Mouse (Mus musculus): Measurements from ENCODE around the gene Cdc42bpa.

GRCm38 (mm10) chr1:179960882-179961698, 818 bp downstream of the Cdc42bpa start:
- TF ChIP-seq CTCF (conservative IDR thresholded peaks at IDR 0.05; ENCODE audit: low read length) (no peak), NANOG (IDR thresholded peaks at IDR 0.05; ENCODE audit: borderline replicate concordance, low read length) (no peak), POU5F1 (IDR thresholded peaks at IDR 0.05; ENCODE audit: borderline replicate concordance, low read length) (no peak)
